Mouse (Mus musculus) CD4-positive, CD25-positive, alpha-beta regulatory T cell, adult 4 months (primary cell): ENCODE data around the gene Lmna. TPM values are rescaled to one million over a fixed set of nuclear protein-coding genes. Genes with fewer than 3 reads are reported as not detected.

Experiments used
- ATAC-seq: one replicate; pipeline ENCODE4 v1.8.0; 2017
- polyA plus RNA-seq, 2 experiments: library from polyadenylated mRNA; unstranded; fragments of 100-300 nt; shearing (Covaris generic); gene quantifications; one replicate each; pipeline ENCODE4 v1.2.1; 2017

The Lmna gene
- polyA plus RNA-seq, 2 experiments from 2014 or later, result 5.0 to 5.1 TPM

GRCm38 (mm10) chr3:88467116-88467824 is 42.5 kb downstream of the Lmna start:
- peak; percentile 82 for ATAC-seq

- no peak for ATAC-seq
Measured at GRCm38 (mm10) chr3:88465127-88465526, 44.6 kb downstream of the Lmna start.

GRCm38 (mm10) chr3:88464425-88464824 is 45.3 kb downstream of the Lmna start:
- ATAC-seq, result no peak

GRCm38 (mm10) chr3:88460983-88461696 is 48.6 kb downstream of the Lmna start, which contains the start of gene Sema4a:
TSS of gene Sema4a (minus strand) at chr3:88461182.
- ATAC-seq, result no peak

- ATAC-seq, result no peak
Measured at GRCm38 (mm10) chr3:88460029-88460428, 49.7 kb downstream of the Lmna start.

GRCm38 (mm10) chr3:88458778-88459219 is 51.0 kb downstream of the Lmna start:
- no peak for ATAC-seq

- no peak for ATAC-seq
Measured at GRCm38 (mm10) chr3:88456746-88457532, 52.8 kb downstream of the Lmna start.

- ATAC-seq, result no peak
Measured at GRCm38 (mm10) chr3:88456313-88456712, 53.4 kb downstream of the Lmna start.

- ATAC-seq, result no peak
Measured at GRCm38 (mm10) chr3:88455588-88456264, 54.0 kb downstream of the Lmna start.

GRCm38 (mm10) chr3:88454762-88455587 is 54.8 kb downstream of the Lmna start:
- ATAC-seq, result no peak

- peak; percentile 72 for ATAC-seq
Measured at GRCm38 (mm10) chr3:88453986-88454385, 55.8 kb downstream of the Lmna start.

GRCm38 (mm10) chr3:88453369-88453768 is 56.4 kb downstream of the Lmna start:
- ATAC-seq, result peak; percentile 74

- ATAC-seq, result no peak
Measured at GRCm38 (mm10) chr3:88452716-88453115, 57.0 kb downstream of the Lmna start.

- ATAC-seq, result peak; percentile 25
Measured at GRCm38 (mm10) chr3:88452246-88452645, 57.5 kb downstream of the Lmna start.

GRCm38 (mm10) chr3:88450379-88451131 is 59.2 kb downstream of the Lmna start:
- ATAC-seq, result no peak

GRCm38 (mm10) chr3:88449395-88450023 is 60.2 kb downstream of the Lmna start:
- no peak for ATAC-seq

- ATAC-seq, result no peak
Measured at GRCm38 (mm10) chr3:88448443-88448842, 61.3 kb downstream of the Lmna start.

GRCm38 (mm10) chr3:88447676-88448183 is 62.0 kb downstream of the Lmna start:
- no peak for ATAC-seq

- no peak for ATAC-seq
Measured at GRCm38 (mm10) chr3:88446471-88447123, 63.2 kb downstream of the Lmna start.

GRCm38 (mm10) chr3:88442888-88443287 is 66.9 kb downstream of the Lmna start:
- ATAC-seq, result no peak
